Mouse (Mus musculus) lung, postnatal 0 days (tissue): Measurements from ENCODE around the gene Fnbp1. TPM values are rescaled to one million over a fixed set of nuclear protein-coding genes. Genes with fewer than 3 reads are reported as not detected.

Source experiments
- ATAC-seq: fragments of 200-750 bp; cut with Nextera tagmentation; 2 replicates; pipeline ENCODE4 v1.8.0; 2017; ENCODE audit warnings: moderate library complexity
- DNase-seq: peaks from one replicate; pipeline ENCODE4 v3.0.0-alpha.2; 2016; ENCODE audit warnings: low spot score
- H3K27ac ChIP-seq: fragments of 300-500 bp; sonication (generic); 2 replicates; pipeline ENCODE4 v1.5.1; 2014; ENCODE audit warnings: antibody characterized with exemption, mild to moderate bottlenecking, low read length, mixed read lengths
- H3K27me3 ChIP-seq: fragments of 300-500 bp; sonication (generic); replicated peaks from 2 replicates; pipeline ENCODE4 v1.6.1; 2014; ENCODE audit warnings: low read length, mixed read lengths; ENCODE audit not compliant: insufficient read depth
- H3K36me3 ChIP-seq: fragments of 300-500 bp; sonication (generic); 2 replicates; pipeline ENCODE4 v1.6.1; 2014; ENCODE audit warnings: low read length, mixed read lengths; ENCODE audit not compliant: insufficient read depth
- H3K4me1 ChIP-seq: fragments of 300-500 bp; sonication (generic); 2 replicates; pipeline ENCODE4 v1.6.1; 2014; ENCODE audit warnings: antibody characterized with exemption, low read depth, low read length, mixed read lengths; ENCODE audit not compliant: insufficient read depth
- H3K4me2 ChIP-seq: fragments of 300-500 bp; sonication (generic); replicated peaks from 2 replicates; pipeline ENCODE4 v1.6.1; 2014; ENCODE audit warnings: low read depth, mild to moderate bottlenecking, low read length, moderate library complexity, mixed read lengths
- H3K4me3 ChIP-seq: fragments of 300-500 bp; sonication (generic); 2 replicates; pipeline ENCODE4 v1.5.1; 2014; ENCODE audit warnings: low read depth, low read length
- H3K9ac ChIP-seq: fragments of 300-500 bp; sonication (generic); replicated peaks from 2 replicates; pipeline ENCODE4 v1.6.1; 2014; ENCODE audit warnings: low read depth, mild to moderate bottlenecking
- H3K9me3 ChIP-seq: fragments of 300-500 bp; sonication (generic); 2 replicates; pipeline ENCODE4 v1.6.1; 2016; ENCODE audit warnings: low read length, mixed read lengths
- CTCF ChIP-seq: IDR thresholded peaks from 2 replicates; pipeline ENCODE4 v1.5.1; 2016; ENCODE audit warnings: antibody characterized with exemption, mild to moderate bottlenecking
- EP300 ChIP-seq: IDR thresholded peaks from 2 replicates; pipeline ENCODE4 v1.6.1; 2016; ENCODE audit warnings: antibody characterized with exemption, mild to moderate bottlenecking, control low read depth
- WGBS: fragments of 180-500 bp; shearing (Covaris S2); extraction: QIAGEN DNeasy Blood & Tissue Kit; methylation state at CpG from one replicate; pipeline ENCODE4 v1.1.7; 2014; 5-methylcytosine and 5-hydroxymethylcytosine counted together
- polyA plus RNA-seq: library from polyadenylated mRNA; unstranded; fragments of >200 nt; fragmentation: Nextera tagmentation; extraction: Ambion mirVana; gene quantifications from 2 replicates; pipeline ENCODE4 v1.2.1, GENCODE M21; 2015

Fnbp1 gene
- polyA plus RNA-seq, 1 experiment from 2014 or later = 7.2 TPM

- H3K27me3 ChIP-seq = no peaks in the 10 kb centered on the region
- DNase-seq = no peak
- H3K4me1 ChIP-seq = no peaks in the 10 kb centered on the region
- H3K4me3 ChIP-seq = no peak overlapping the region
- WGBS = 88% methylated on average over 10 of the region's 10 CpGs
- H3K9me3 ChIP-seq = no peaks in the 10 kb centered on the region
- no peak for ATAC-seq
- no peaks in the 10 kb centered on the region for H3K36me3 ChIP-seq
- no peak overlapping the region for H3K27ac ChIP-seq
- no peak overlapping the region for H3K4me2 ChIP-seq
- no peak overlapping the region for H3K9ac ChIP-seq
- TF ChIP-seq EP300 (no peak), CTCF (no peak)
These were observed 23.0 kb downstream of the Fnbp1 start for GRCm38 (mm10) chr2:31118639-31119380.

- WGBS = 90% methylated on average over 3 of the region's 3 CpGs
- TF ChIP-seq EP300 (no peak), CTCF (no peak)
These were observed 23.6 kb downstream of the Fnbp1 start for GRCm38 (mm10) chr2:31118211-31118610.

GRCm38 (mm10) chr2:31115943-31116731, 25.7 kb downstream of the Fnbp1 start:
- H3K27ac ChIP-seq = no peak overlapping the region
- H3K4me2 ChIP-seq = no peak overlapping the region

More at GRCm38 (mm10) chr2:31118211-31118610, 23.6 kb downstream of the Fnbp1 start:
- H3K27ac ChIP-seq = no peak overlapping the region
- DNase-seq (no peak), ATAC-seq (no peak)
- H3K9me3 ChIP-seq = no peaks in the 10 kb centered on the region
- no peaks in the 10 kb centered on the region for H3K4me1 ChIP-seq
- no peak overlapping the region for H3K4me2 ChIP-seq
- H3K4me3 ChIP-seq = no peak overlapping the region
- no peaks in the 10 kb centered on the region for H3K36me3 ChIP-seq
- H3K9ac ChIP-seq = no peak overlapping the region
- H3K27me3 ChIP-seq = no peaks in the 10 kb centered on the region

GRCm38 (mm10) chr2:31115091-31115942, 26.5 kb downstream of the Fnbp1 start:
- no peaks in the 10 kb centered on the region for H3K36me3 ChIP-seq
- no peak for DNase-seq
- no peak for TF ChIP-seq CTCF
- TF ChIP-seq EP300 = no peak
- no peak overlapping the region for H3K27ac ChIP-seq
- no peak overlapping the region for H3K4me3 ChIP-seq
- H3K9me3 ChIP-seq = no peaks in the 10 kb centered on the region
- H3K9ac ChIP-seq = no peak overlapping the region
- no peak for ATAC-seq
- no peak overlapping the region for H3K4me2 ChIP-seq
- H3K4me1 ChIP-seq = no peaks in the 10 kb centered on the region
- WGBS = 48% methylated on average over 10 of the region's 10 CpGs
- H3K27me3 ChIP-seq = no peaks in the 10 kb centered on the region

More at GRCm38 (mm10) chr2:31115943-31116731, 25.7 kb downstream of the Fnbp1 start:
- no peak overlapping the region for H3K9ac ChIP-seq
- DNase-seq (no peak), ATAC-seq (0 out of 2 replicates have a peak, but pooled peaks have one; percentile 16)
- H3K9me3 ChIP-seq = no peaks in the 10 kb centered on the region
- TF ChIP-seq CTCF (no peak), EP300 (no peak)
- H3K27me3 ChIP-seq = no peaks in the 10 kb centered on the region
- H3K36me3 ChIP-seq = no peaks in the 10 kb centered on the region
- H3K4me3 ChIP-seq = no peak overlapping the region
- 66% methylated on average over 10 of the region's 10 CpGs for WGBS
- no peaks in the 10 kb centered on the region for H3K4me1 ChIP-seq

- H3K9me3 ChIP-seq = no peaks in the 10 kb centered on the region
- WGBS = 100% methylated on average over 2 of the region's 2 CpGs
- no peaks in the 10 kb centered on the region for H3K4me1 ChIP-seq
- H3K4me3 ChIP-seq = no peak overlapping the region
- no peak overlapping the region for H3K27ac ChIP-seq
- H3K9ac ChIP-seq = no peak overlapping the region
- no peak for DNase-seq
- no peaks in the 10 kb centered on the region for H3K36me3 ChIP-seq
- H3K27me3 ChIP-seq = no peaks in the 10 kb centered on the region
- no peak for TF ChIP-seq EP300
- H3K4me2 ChIP-seq = no peak overlapping the region
- no peak for ATAC-seq
These were observed 27.6 kb downstream of the Fnbp1 start for GRCm38 (mm10) chr2:31114205-31114604.

- TF ChIP-seq EP300 (no peak), CTCF (no peak)
- WGBS = 61% methylated on average over 6 of the region's 6 CpGs
- no peak for ATAC-seq
- Histone ChIP-seq H3K27ac (no peak overlapping the region), H3K4me3 (no peak overlapping the region), H3K9me3 (no peaks in the 10 kb centered on the region), H3K27me3 (no peaks in the 10 kb centered on the region), H3K36me3 (no peaks in the 10 kb centered on the region), H3K4me1 (no peaks in the 10 kb centered on the region), H3K9ac (no peak overlapping the region), H3K4me2 (no peak overlapping the region)
- no peak for DNase-seq
These were observed 30.1 kb downstream of the Fnbp1 start for GRCm38 (mm10) chr2:31111685-31112084.
